Mouse (Mus musculus) gastrocnemius, adult 8-10 months (tissue): Measurements from ENCODE around the gene Paox. TPM values are rescaled to one million over a fixed set of nuclear protein-coding genes. Genes with fewer than 3 reads are reported as not detected.

Source experiments
- DNase-seq, 2 experiments: peaks; one replicate each; pipeline ENCODE4 v3.0.0; 2022; ENCODE audit warnings: low spot score in 2 of 2
- total RNA-seq, 4 experiments: library from RNA; stranded (reverse); gene quantifications; 2 replicates each; pipeline ENCODE4 v1.2.4; 2022

Gene Paox
- 1 to 10 TPM; 1.5 to 4.3 (median 4.1) TPM for total RNA-seq

- DNase-seq = peak; percentile 29 to 35
Observed at GRCm38 (mm10) chr7:140115583-140116328, at the start of gene Paox. Gene Paox, plus strand, starts transcription at chr7:140115799.

GRCm38 (mm10) chr7:140067397-140067796 lies 48.2 kb upstream of the Paox start:
- no peak for DNase-seq

GRCm38 (mm10) chr7:140070042-140070711 lies 45.4 kb upstream of the Paox start:
- DNase-seq = no peak

GRCm38 (mm10) chr7:140077698-140078097 lies 37.9 kb upstream of the Paox start:
- DNase-seq = no peak

- DNase-seq = peak in 1 of 2 experiments; percentile 31
Observed at GRCm38 (mm10) chr7:140078711-140079110, 36.9 kb upstream of the Paox start.

- DNase-seq = no peak
Observed at GRCm38 (mm10) chr7:140080503-140081156, 35.0 kb upstream of the Paox start.

GRCm38 (mm10) chr7:140081408-140082241 lies 34.0 kb upstream of the Paox start:
- DNase-seq = no peak

GRCm38 (mm10) chr7:140082242-140082678 lies 33.3 kb upstream of the Paox start, which contains the start of gene Caly:
Gene Caly, minus strand, starts transcription at chr7:140082548.
- no peak for DNase-seq

- no peak for DNase-seq
Observed at GRCm38 (mm10) chr7:140090601-140091000, 25.0 kb upstream of the Paox start.

GRCm38 (mm10) chr7:140092924-140093528 lies 22.6 kb upstream of the Paox start, which contains the start of gene Prap1:
Gene Prap1, plus strand, starts transcription at chr7:140093395.
- no peak for DNase-seq

GRCm38 (mm10) chr7:140094954-140095353 lies 20.6 kb upstream of the Paox start:
- no peak for DNase-seq

- no peak for DNase-seq
Observed at GRCm38 (mm10) chr7:140095556-140095955, 20.0 kb upstream of the Paox start.

GRCm38 (mm10) chr7:140096055-140096454 lies 19.5 kb upstream of the Paox start:
- DNase-seq = no peak

GRCm38 (mm10) chr7:140098466-140098865 lies 17.1 kb upstream of the Paox start:
- DNase-seq = no peak

GRCm38 (mm10) chr7:140101498-140101897 lies 14.1 kb upstream of the Paox start:
- DNase-seq = no peak

- peak; percentile 73 to 80 for DNase-seq
Observed at GRCm38 (mm10) chr7:140101993-140102860, 13.4 kb upstream of the Paox start, which contains the start of gene Fuom. Gene Fuom, minus strand, starts transcription at chr7:140102441.

- DNase-seq = no peak
Observed at GRCm38 (mm10) chr7:140104009-140104408, 11.6 kb upstream of the Paox start.

GRCm38 (mm10) chr7:140111943-140112342 lies 3.7 kb upstream of the Paox start:
- DNase-seq = no peak

- DNase-seq = peak; percentile 85 to 90
Observed at GRCm38 (mm10) chr7:140116329-140117054, 893 bp downstream of the Paox start, which contains the start of gene Echs1. Gene Echs1, minus strand, starts transcription at chr7:140116476.
